Mouse (Mus musculus) embryonic facial prominence, embryonic 12.5 days (tissue): ENCODE measurements around the gene Pphln1. TPM values are rescaled to one million over a fixed set of nuclear protein-coding genes. Genes with fewer than 3 reads are reported as not detected.

Experiments
- ATAC-seq: fragments of 200-750 bp; cut with Nextera tagmentation; 2 replicates; pipeline ENCODE4 v1.8.0; 2017; ENCODE audit not compliant: insufficient number of reproducible peaks, insufficient read depth, low FRiP score, low TSS enrichment
- H3K27ac ChIP-seq: fragments of 300-500 bp; sonication (generic); 2 replicates; pipeline ENCODE4 v1.5.1; 2016; ENCODE audit warnings: mild to moderate bottlenecking
- H3K27me3 ChIP-seq: fragments of 300-500 bp; sonication (generic); 2 replicates; pipeline ENCODE4 v1.6.1; 2016; ENCODE audit warnings: mild to moderate bottlenecking, moderate library complexity
- H3K36me3 ChIP-seq: fragments of 300-500 bp; sonication (generic); 2 replicates; pipeline ENCODE4 v1.6.1; 2016; ENCODE audit warnings: mild to moderate bottlenecking
- H3K4me1 ChIP-seq: fragments of 300-500 bp; sonication (generic); 2 replicates; pipeline ENCODE4 v1.6.1; 2016
- H3K4me2 ChIP-seq: fragments of 300-500 bp; sonication (generic); replicated peaks from 2 replicates; pipeline ENCODE4 v1.6.1; 2016; ENCODE audit warnings: mild to moderate bottlenecking, moderate library complexity
- H3K4me3 ChIP-seq: fragments of 300-500 bp; sonication (generic); 2 replicates; pipeline ENCODE4 v1.5.1; 2016; ENCODE audit warnings: mild to moderate bottlenecking
- H3K9ac ChIP-seq: fragments of 300-500 bp; sonication (generic); 2 replicates; pipeline ENCODE4 v1.6.1; 2016; ENCODE audit warnings: mild to moderate bottlenecking, moderate library complexity
- H3K9me3 ChIP-seq: fragments of 300-500 bp; sonication (generic); 2 replicates; pipeline ENCODE4 v1.6.1; 2016; ENCODE audit warnings: mild to moderate bottlenecking, moderate library complexity
- WGBS: fragments of 180-500 bp; shearing (Covaris S2); methylation state at CpG from one replicate; pipeline ENCODE4 v1.1.7; 2016; 5-methylcytosine and 5-hydroxymethylcytosine counted together
- polyA plus RNA-seq: library from polyadenylated mRNA; unstranded; fragments of >200 nt; fragmentation: Nextera tagmentation; extraction: Ambion mirVana; gene quantifications from 2 replicates; pipeline ENCODE4 v1.2.1, GENCODE M21; 2016

The Pphln1 gene
- polyA plus RNA-seq, 1 experiment from 2014 or later = 81.2 TPM

DNA sequence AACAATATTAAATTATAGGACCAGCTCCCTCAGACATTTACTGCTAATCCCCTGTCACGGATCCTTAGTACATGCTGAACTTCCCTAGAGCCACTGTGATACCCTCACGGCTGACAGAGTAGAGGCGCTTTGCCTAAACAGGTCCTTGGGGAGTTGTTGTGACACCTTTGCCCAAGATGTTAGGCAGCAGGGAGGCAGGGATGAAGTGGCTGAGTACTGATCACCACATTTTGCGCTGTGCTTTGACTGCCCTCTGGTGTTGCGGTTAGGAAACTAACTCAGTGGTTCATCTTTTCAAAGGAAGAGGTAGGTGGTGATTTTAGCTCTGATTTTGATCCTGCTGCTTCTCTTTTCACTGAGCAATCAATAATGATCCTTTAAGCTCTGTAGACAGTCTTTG is 40.5 kb downstream of the Pphln1 start:
- Histone ChIP-seq H3K27ac (no peak overlapping the region), H3K4me3 (no peak overlapping the region), H3K9me3 (no peaks in the 10 kb centered on the region), H3K9ac (no peak overlapping the region), H3K4me2 (no peak overlapping the region), H3K27me3 (no peaks in the 10 kb centered on the region), H3K36me3 (peaks cover 31% of the 10 kb centered on the region), H3K4me1 (no peaks in the 10 kb centered on the region)
- 35% methylated on average over 5 of the region's 5 CpGs for WGBS
- ATAC-seq = no peak

DNA sequence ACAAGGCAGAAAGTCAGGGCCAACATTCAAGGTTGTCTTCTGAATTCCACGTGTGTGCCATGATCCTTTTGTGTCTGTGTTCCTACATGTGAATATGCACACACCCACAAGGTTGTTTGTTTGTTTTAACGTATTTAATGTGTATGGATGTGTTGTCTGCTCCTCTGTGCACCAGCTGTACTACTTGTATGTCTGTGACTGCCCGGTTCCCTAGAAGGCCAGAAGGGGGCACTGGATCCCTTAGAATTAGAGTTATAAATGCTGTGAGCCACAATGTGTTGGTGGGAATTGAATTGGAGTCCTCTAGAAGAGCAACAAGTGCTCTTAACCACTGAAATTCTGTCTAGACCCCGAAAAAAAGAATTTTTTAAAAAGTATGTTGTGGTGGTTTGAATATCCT is 44.1 kb downstream of the Pphln1 start:
- H3K36me3 ChIP-seq = peaks cover 38% of the 10 kb centered on the region
- 92% methylated on average over 4 of the region's 4 CpGs for WGBS
- no peak overlapping the region for H3K4me3 ChIP-seq
- ATAC-seq = no peak
- no peak overlapping the region for H3K4me2 ChIP-seq
- H3K9ac ChIP-seq = no peak overlapping the region
- no peak overlapping the region for H3K27ac ChIP-seq
- H3K27me3 ChIP-seq = no peaks in the 10 kb centered on the region
- no peaks in the 10 kb centered on the region for H3K4me1 ChIP-seq
- no peaks in the 10 kb centered on the region for H3K9me3 ChIP-seq

DNA sequence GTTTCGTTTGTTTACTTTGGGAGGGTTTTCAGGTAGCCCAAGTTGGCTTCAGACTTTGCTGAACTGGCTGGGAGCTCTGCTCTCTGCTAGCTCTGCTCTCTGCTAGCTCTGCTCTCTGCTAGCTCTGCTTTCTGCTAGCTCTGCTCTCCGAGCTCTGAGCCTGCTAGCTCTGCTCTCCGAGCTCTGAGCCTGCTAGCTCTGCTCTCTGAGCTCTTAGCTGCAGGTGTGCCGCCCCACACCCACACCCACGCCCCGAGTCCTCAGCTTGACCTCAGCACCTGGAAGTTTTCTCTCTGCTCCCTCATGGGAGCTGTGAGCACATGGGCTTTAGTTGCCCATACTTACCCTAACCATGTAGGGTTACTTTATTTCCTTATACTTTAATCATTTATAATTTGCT is 45.5 kb downstream of the Pphln1 start:
- Histone ChIP-seq H3K27ac (no peak overlapping the region), H3K27me3 (no peaks in the 10 kb centered on the region), H3K9ac (no peak overlapping the region), H3K4me2 (no peak overlapping the region), H3K36me3 (peaks cover 38% of the 10 kb centered on the region), H3K9me3 (no peaks in the 10 kb centered on the region), H3K4me1 (no peaks in the 10 kb centered on the region), H3K4me3 (no peak overlapping the region)
- no peak for ATAC-seq
- WGBS = 78% methylated on average over 6 of the region's 6 CpGs

DNA sequence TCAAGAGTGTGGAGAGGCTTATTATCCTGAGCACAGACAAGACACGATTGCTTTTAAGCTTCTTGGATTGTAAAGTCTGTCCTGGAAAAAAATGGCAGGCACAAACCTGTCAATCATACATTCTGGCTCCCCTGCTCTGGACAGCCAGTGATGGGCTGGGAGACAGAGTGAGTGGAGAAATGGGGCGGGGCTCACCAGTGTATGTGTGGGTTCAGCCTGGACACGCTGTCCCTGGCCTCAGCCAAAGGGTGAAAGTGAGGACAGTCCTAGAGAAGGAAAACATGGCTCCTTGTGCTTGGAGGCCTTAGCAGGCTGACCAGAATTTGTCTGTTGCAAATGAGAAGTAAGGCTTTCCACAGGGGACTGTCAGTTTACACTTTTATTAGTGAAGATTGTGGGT is 50.7 kb downstream of the Pphln1 start:
- WGBS = 89% methylated on average over 3 of the region's 3 CpGs
- ATAC-seq = no peak
- peaks cover 14% of the 10 kb centered on the region; the same call in 1 of the 2 replicates for H3K36me3 ChIP-seq
- no peak overlapping the region for H3K9ac ChIP-seq
- no peak overlapping the region for H3K27ac ChIP-seq
- no peak overlapping the region for H3K4me3 ChIP-seq
- H3K27me3 ChIP-seq = no peaks in the 10 kb centered on the region
- H3K4me2 ChIP-seq = no peak overlapping the region
- H3K9me3 ChIP-seq = no peaks in the 10 kb centered on the region
- no peaks in the 10 kb centered on the region for H3K4me1 ChIP-seq

DNA sequence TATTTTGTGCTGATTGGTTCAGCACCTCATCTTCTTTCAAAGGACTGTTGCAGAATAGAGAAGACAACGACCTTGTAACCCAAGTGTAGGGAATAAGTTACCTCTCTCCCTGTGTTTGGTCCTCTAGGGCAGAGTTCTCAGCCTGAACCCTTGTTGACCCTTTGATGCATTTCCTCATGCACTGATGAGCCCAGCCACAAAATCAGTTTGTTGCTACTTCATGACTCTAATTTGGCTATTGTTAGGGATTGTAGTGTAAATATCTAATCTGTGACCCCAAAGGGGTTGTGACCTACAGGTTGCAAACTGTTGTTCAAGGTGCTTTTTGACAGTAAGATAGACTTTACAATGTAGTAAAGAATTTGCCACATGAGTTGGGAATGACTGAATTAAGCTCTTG is 55.1 kb downstream of the Pphln1 start:
- Histone ChIP-seq H3K9ac (no peak overlapping the region), H3K9me3 (no peaks in the 10 kb centered on the region), H3K4me2 (no peak overlapping the region), H3K27ac (no peak overlapping the region), H3K27me3 (no peaks in the 10 kb centered on the region), H3K36me3 (peaks cover 12% of the 10 kb centered on the region; the same call in 1 of the 2 replicates), H3K4me3 (no peak overlapping the region), H3K4me1 (no peaks in the 10 kb centered on the region)
- 67% methylated on average over 1 of the region's 1 CpGs for WGBS
- no peak for ATAC-seq

DNA sequence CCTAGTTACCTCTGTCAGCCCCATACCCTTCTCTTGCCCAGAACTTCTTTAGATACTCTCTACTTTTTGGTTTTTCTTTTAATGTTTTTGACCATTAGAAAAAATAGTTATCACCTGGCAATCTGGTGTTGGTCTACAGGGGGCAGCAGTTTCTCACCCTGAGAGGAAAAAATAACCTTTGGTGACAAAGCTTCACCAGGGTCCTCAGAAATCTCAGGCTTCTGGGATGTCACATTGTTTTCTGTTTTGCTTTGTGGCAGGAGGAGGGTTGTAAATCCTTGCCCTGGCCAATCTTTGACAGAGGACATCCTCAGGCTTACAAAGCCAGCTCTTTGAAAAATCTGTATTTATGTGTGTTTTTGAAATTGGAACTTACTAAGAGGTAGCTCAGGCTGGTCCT is 57.9 kb downstream of the Pphln1 start:
- Histone ChIP-seq H3K36me3 (peaks cover 9% of the 10 kb centered on the region; the same call in 1 of the 2 replicates), H3K27me3 (no peaks in the 10 kb centered on the region)

GRCm38 (mm10) chr15:93459422-93459821 is 61.3 kb downstream of the Pphln1 start:
- no peaks in the 10 kb centered on the region for H3K9me3 ChIP-seq
- no peaks in the 10 kb centered on the region for H3K27me3 ChIP-seq
- H3K4me1 ChIP-seq = no peaks in the 10 kb centered on the region
- 73% methylated on average over 5 of the region's 5 CpGs for WGBS
- no peak overlapping the region for H3K4me3 ChIP-seq
- no peak overlapping the region for H3K4me2 ChIP-seq
- H3K36me3 ChIP-seq = peaks cover 9% of the 10 kb centered on the region; the same call in 1 of the 2 replicates
- ATAC-seq = no peak
- H3K9ac ChIP-seq = no peak overlapping the region
- H3K27ac ChIP-seq = no peak overlapping the region

More for the DNA sequence above, 57.9 kb downstream of the Pphln1 start:
- Histone ChIP-seq H3K4me1 (no peaks in the 10 kb centered on the region), H3K27ac (no peak overlapping the region), H3K4me3 (no peak overlapping the region), H3K9ac (no peak overlapping the region), H3K4me2 (no peak overlapping the region), H3K9me3 (no peaks in the 10 kb centered on the region)
- no peak for ATAC-seq

DNA sequence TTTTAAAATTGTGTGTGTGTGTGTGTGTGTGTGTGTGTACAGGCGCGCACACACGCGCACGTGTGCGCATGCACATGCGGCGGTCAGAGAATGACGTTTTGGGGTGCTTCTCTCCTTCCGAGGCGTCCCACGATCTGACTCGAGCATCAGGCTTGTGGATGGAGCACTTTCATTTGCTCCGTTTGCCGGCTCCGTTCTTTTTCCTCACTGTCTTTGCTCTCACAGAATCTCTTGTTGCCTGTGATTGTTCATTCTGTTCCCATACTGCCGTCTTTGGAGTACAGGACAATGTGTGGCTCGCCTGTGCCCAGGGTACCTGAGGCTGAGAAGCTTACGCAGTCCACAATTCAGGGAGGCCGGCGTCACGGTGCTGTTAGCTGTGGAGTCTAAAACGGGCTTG is 62.9 kb downstream of the Pphln1 start:
- H3K4me3 ChIP-seq = no peak overlapping the region
- no peaks in the 10 kb centered on the region for H3K27me3 ChIP-seq
- no peak overlapping the region for H3K4me2 ChIP-seq
- H3K27ac ChIP-seq = no peak overlapping the region
- no peaks in the 10 kb centered on the region for H3K9me3 ChIP-seq
- ATAC-seq = no peak
- no peak overlapping the region for H3K9ac ChIP-seq
- peaks cover 21% of the 10 kb centered on the region for H3K36me3 ChIP-seq
- WGBS = 91% methylated on average over 17 of the region's 23 CpGs
- H3K4me1 ChIP-seq = no peaks in the 10 kb centered on the region

- Histone ChIP-seq H3K9ac (no peak overlapping the region), H3K9me3 (no peaks in the 10 kb centered on the region), H3K4me2 (no peak overlapping the region), H3K27ac (no peak overlapping the region), H3K4me3 (no peak overlapping the region), H3K36me3 (no peaks in the 10 kb centered on the region), H3K4me1 (0 out of 2 replicates have a peak, but pooled peaks cover 4% of the 10 kb centered on the region), H3K27me3 (no peaks in the 10 kb centered on the region)
- 66% methylated on average over 12 of the region's 12 CpGs for WGBS
- ATAC-seq = no peak
Measured at GRCm38 (mm10) chr15:93471651-93472050, 73.5 kb downstream of the Pphln1 start.

GRCm38 (mm10) chr15:93472089-93472488 is 73.9 kb downstream of the Pphln1 start:
- Histone ChIP-seq H3K36me3 (no peaks in the 10 kb centered on the region), H3K9ac (no peak overlapping the region), H3K27me3 (no peaks in the 10 kb centered on the region), H3K4me3 (no peak overlapping the region), H3K4me2 (no peak overlapping the region), H3K9me3 (no peaks in the 10 kb centered on the region), H3K4me1 (0 out of 2 replicates have a peak, but pooled peaks cover 4% of the 10 kb centered on the region), H3K27ac (no peak overlapping the region)
- 85% methylated on average over 1 of the region's 1 CpGs for WGBS
- ATAC-seq = no peak

GRCm38 (mm10) chr15:93474277-93474676 is 76.1 kb downstream of the Pphln1 start:
- H3K4me2 ChIP-seq = no peak overlapping the region
- no peak overlapping the region for H3K27ac ChIP-seq
- no peaks in the 10 kb centered on the region for H3K9me3 ChIP-seq
- no peak for ATAC-seq
- H3K4me1 ChIP-seq = 0 out of 2 replicates have a peak, but pooled peaks cover 4% of the 10 kb centered on the region
- H3K9ac ChIP-seq = no peak overlapping the region
- no peak overlapping the region for H3K4me3 ChIP-seq
- no peaks in the 10 kb centered on the region for H3K36me3 ChIP-seq
- WGBS = 93% methylated on average over 3 of the region's 3 CpGs
- H3K27me3 ChIP-seq = no peaks in the 10 kb centered on the region

DNA sequence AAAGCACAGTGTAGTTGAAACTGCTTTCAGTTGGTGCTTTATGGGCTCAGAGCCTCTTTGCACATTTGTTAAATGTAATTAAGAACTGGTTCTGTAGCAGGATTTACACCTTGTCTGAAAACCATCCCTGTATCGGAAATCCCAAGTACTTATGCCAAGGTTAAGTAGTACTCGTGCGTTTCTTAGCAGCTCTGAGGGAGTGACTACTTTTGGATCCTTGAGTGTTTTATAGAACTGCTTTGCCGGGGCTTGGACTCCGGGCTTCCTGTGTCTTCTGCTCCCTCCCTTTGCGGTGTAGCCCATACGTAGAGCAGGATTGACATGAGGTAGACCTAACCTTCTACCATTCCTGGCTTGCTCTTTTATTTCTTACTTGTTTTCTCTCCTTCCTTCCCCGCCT is 77.5 kb downstream of the Pphln1 start:
- Histone ChIP-seq H3K27me3 (no peaks in the 10 kb centered on the region), H3K9me3 (no peaks in the 10 kb centered on the region), H3K9ac (no peak overlapping the region), H3K36me3 (no peaks in the 10 kb centered on the region), H3K4me3 (no peak overlapping the region), H3K4me2 (no peak overlapping the region), H3K4me1 (0 out of 2 replicates have a peak, but pooled peaks cover 4% of the 10 kb centered on the region), H3K27ac (no peak overlapping the region)
- 72% methylated on average over 8 of the region's 8 CpGs for WGBS
- ATAC-seq = no peak

DNA sequence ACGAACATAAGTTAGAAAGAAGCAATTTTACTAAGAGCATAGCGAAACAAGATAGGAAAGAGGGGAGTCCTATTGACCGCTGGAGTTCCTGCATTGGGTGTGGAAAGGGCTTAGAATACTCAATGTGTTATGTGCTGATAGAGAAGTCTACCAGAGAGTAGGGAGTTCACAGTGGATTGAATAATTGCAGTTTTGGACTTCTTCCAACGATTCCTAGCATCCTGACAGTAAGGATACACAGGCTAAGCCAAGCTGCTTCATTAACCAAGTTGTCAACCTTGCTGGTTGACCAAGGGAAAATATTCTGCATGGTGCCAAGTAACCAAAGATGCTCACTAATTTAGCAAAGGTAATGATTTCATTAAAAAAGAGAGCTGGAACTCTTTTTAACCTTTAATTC is 79.6 kb downstream of the Pphln1 start:
- Histone ChIP-seq H3K4me1 (0 out of 2 replicates have a peak, but pooled peaks cover 4% of the 10 kb centered on the region), H3K27ac (no peak overlapping the region), H3K4me3 (no peak overlapping the region), H3K27me3 (no peaks in the 10 kb centered on the region), H3K9ac (no peak overlapping the region), H3K36me3 (no peaks in the 10 kb centered on the region), H3K9me3 (no peaks in the 10 kb centered on the region), H3K4me2 (no peak overlapping the region)
- ATAC-seq = no peak
- WGBS = 97% methylated on average over 4 of the region's 4 CpGs
